Mouse (Mus musculus) liver, embryonic 14.5 days (tissue): Measurements from ENCODE around the gene Zic5. TPM values are rescaled to one million over a fixed set of nuclear protein-coding genes. Genes with fewer than 3 reads are reported as not detected.

Source experiments
- ATAC-seq: fragments of 200-750 bp; cut with Nextera tagmentation; 2 replicates; pipeline ENCODE4 v1.8.0; 2017; ENCODE audit warnings: moderate number of reproducible peaks, mild to moderate bottlenecking, moderate library complexity; ENCODE audit not compliant: insufficient read depth
- DNase-seq, 3 experiments: peaks; one replicate each; pipeline ENCODE4 v3.0.0-alpha.2; 2012 to 2013; ENCODE audit warnings: low read depth in 3 of 3, low spot score in 3 of 3
- H3K27ac ChIP-seq: fragments of 300-500 bp; sonication (generic); 2 replicates; pipeline ENCODE4 v1.5.1; 2014; ENCODE audit warnings: moderate library complexity, mild to moderate bottlenecking, control low read depth, inconsistent platforms
- H3K27me3 ChIP-seq: fragments of 300-500 bp; sonication (generic); 2 replicates; pipeline ENCODE4 v1.6.1; 2014; ENCODE audit warnings: mild to moderate bottlenecking, low read length, moderate library complexity; ENCODE audit not compliant: control insufficient read depth, insufficient read depth
- H3K36me3 ChIP-seq: fragments of 300-500 bp; sonication (generic); replicated peaks from 2 replicates; pipeline ENCODE4 v1.6.1; 2014; ENCODE audit warnings: low read depth; ENCODE audit not compliant: control insufficient read depth, insufficient read depth
- H3K4me1 ChIP-seq, 2 experiments: fragments of 200-500 bp in 1 of 2; fragments of 300-500 bp in 1 of 2; sonication (generic) in 1 of 2; replicated peaks; 2 replicates each; pipeline ENCODE4 v1.6.1; 2012 to 2014; ENCODE audit warnings: antibody characterized with exemption in 1 of 2, inconsistent platforms in 1 of 2, low read length in 1 of 2; ENCODE audit not compliant: control insufficient read depth in 2 of 2, insufficient read depth in 2 of 2
- H3K4me2 ChIP-seq: fragments of 300-500 bp; sonication (generic); 2 replicates; pipeline ENCODE4 v1.6.1; 2014; ENCODE audit warnings: low read depth, mild to moderate bottlenecking, control low read depth, moderate library complexity
- H3K4me3 ChIP-seq, 2 experiments: fragments of 200-500 bp in 1 of 2; fragments of 300-500 bp in 1 of 2; sonication (generic) in 1 of 2; 2 replicates each; pipeline ENCODE4 v1.5.1; 2012 to 2014; ENCODE audit warnings: low read depth in 2 of 2, low read length in 2 of 2, mild to moderate bottlenecking in 2 of 2, control low read depth in 1 of 2, inconsistent platforms in 1 of 2, moderate library complexity in 1 of 2; ENCODE audit not compliant: insufficient read depth in 1 of 2
- H3K9ac ChIP-seq: fragments of 300-500 bp; sonication (generic); replicated peaks from 2 replicates; pipeline ENCODE4 v1.6.1; 2014; ENCODE audit warnings: mild to moderate bottlenecking, control low read depth, moderate library complexity
- H3K9me3 ChIP-seq: fragments of 300-500 bp; sonication (generic); 2 replicates; pipeline ENCODE4 v1.6.1; 2016; ENCODE audit warnings: low read length, mixed read lengths; ENCODE audit not compliant: control insufficient read depth
- CTCF ChIP-seq: IDR thresholded peaks from 2 replicates; pipeline ENCODE4 v1.5.1; 2016; ENCODE audit warnings: antibody characterized with exemption, low read depth, control low read depth
- EP300 ChIP-seq: IDR thresholded peaks from 2 replicates; pipeline ENCODE4 v1.6.1; 2016; ENCODE audit warnings: antibody characterized with exemption, low read depth
- WGBS: fragments of 180-500 bp; shearing (Covaris S2); extraction: QIAGEN DNeasy Blood & Tissue Kit; methylation state at CpG from one replicate; pipeline ENCODE4 v1.1.7; 2014; ENCODE audit not compliant: insufficient replicate concordance; 5-methylcytosine and 5-hydroxymethylcytosine counted together
- polyA plus RNA-seq, 2 experiments: library from polyadenylated mRNA; depleted of rRNA in 1 of 2; stranded (reverse) in 1 of 2; unstranded in 1 of 2; fragments of >200 nt; fragmentation: Nextera tagmentation in 1 of 2; extraction: Ambion mirVana in 1 of 2; gene quantifications; 2 replicates each; pipeline versions ENCODE4 v1.2.1 to v1.2.3; 2012 to 2014

Gene Zic5
- polyA plus RNA-seq, 2 experiments, result not detected

DNA sequence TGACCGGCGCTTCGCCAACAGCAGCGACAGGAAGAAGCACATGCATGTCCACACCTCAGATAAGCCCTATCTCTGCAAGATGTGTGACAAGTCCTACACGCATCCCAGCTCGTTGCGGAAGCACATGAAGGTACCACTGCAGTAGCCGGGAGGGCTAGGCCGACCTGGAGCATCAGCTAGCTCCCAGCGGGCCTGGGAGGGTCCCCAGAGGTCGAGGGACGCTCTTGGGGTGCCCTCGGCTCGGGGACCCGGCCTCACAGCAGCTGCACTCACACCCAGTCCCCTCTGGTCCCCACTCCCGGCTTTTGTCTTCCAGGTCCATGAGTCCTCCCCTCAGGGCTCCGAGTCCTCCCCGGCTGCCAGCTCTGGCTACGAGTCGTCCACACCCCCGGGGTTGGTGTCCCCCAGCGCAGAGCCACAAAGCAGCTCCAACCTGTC, 13.1 kb upstream of the Zic5 start:
- no peak for ATAC-seq

DNA sequence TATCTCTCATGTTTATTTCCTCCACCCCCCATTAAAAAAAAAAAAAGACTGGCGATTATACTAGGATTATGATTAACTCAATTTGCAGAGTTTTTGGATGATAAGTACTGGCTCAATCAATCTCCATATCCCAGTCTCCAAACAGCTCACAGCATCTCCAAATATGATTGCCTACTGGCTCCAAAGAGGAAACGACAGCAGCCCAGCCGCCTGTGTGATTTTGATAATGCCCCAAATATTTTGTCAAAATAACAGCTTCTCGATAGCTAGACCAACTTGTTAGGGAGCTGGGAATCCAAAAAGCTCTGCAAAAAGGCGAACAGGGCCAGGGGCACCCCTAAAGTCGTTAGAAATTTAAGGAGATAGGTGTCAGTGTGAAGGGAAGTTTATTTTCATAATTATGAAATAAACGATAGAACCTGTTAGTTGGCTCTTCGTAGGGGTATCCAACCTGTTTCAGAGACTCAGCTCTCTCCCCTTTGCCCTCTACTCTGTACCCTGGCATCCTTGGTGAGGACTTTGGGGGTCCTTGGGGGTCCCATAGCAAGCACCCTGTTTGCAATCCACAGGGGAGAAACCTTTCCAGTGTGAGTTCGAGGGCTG, 12.6 kb upstream of the Zic5 start:
- H3K4me3 ChIP-seq, result no peak overlapping the region
- H3K9ac ChIP-seq, result no peak overlapping the region
- peaks cover 100% of the 10 kb centered on the region for H3K27me3 ChIP-seq
- no peaks in the 10 kb centered on the region for H3K4me1 ChIP-seq
- H3K27ac ChIP-seq, result no peak overlapping the region
- no peak overlapping the region for H3K4me2 ChIP-seq
- TF ChIP-seq CTCF (no peak), EP300 (no peak)
- no peak for DNase-seq
- no peaks in the 10 kb centered on the region for H3K36me3 ChIP-seq
- WGBS, result 3% methylated on average over 9 of the region's 9 CpGs
- H3K9me3 ChIP-seq, result no peaks in the 10 kb centered on the region
- ATAC-seq, result no peak

More for the DNA sequence above, 13.1 kb upstream of the Zic5 start:
- Histone ChIP-seq H3K4me3 (no peak overlapping the region), H3K27ac (no peak overlapping the region), H3K4me1 (no peaks in the 10 kb centered on the region), H3K27me3 (peaks cover 100% of the 10 kb centered on the region), H3K9me3 (no peaks in the 10 kb centered on the region), H3K36me3 (no peaks in the 10 kb centered on the region), H3K9ac (no peak overlapping the region), H3K4me2 (no peak overlapping the region)
- TF ChIP-seq EP300, result no peak
- TF ChIP-seq CTCF, result no peak
- WGBS, result under 1% methylated on average over 22 of the region's 22 CpGs
- no peak for DNase-seq

DNA sequence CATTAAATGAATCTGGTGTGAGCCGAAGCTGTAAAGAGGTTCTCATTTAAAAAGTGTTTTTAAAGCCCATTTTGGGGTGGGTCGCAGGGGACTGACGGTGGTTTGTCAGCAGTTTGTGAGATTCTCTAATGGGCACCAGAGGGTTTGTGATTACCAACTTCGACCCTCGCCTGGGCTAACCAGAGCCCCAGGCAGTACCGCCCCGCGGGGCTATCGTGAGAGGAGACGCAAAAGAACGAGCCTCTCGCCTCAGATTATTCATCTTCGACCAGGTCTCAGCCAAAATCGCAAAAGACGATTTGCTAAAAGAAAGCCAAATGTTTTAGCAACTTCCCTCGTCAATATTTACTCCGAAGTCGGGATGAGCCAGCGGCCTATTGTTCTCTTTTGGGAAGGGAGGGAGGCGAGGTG, 11.8 kb upstream of the Zic5 start:
- 2% methylated on average over 20 of the region's 20 CpGs for WGBS
- peaks cover 100% of the 10 kb centered on the region for H3K27me3 ChIP-seq

DNA sequence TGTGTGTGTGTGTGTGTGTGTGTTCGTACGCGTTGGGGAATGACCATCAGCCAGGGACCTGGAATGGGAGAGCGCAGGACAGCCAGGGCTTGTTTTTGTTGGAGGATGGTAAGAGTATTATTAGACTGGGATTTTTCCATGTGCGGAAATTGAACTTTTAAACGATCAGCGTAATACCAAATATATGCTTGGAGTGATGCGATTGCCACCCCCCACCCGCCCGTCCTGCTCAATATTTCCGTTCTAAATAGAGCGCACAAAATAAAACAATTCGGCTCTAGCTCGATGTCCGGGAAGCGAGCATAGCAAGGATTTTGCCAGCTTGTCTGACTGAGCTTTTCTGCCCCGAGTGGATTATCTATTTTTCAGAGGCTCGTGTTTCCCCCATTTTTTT, 11.3 kb upstream of the Zic5 start:
- H3K9me3 ChIP-seq, result no peaks in the 10 kb centered on the region
- DNase-seq (no peak), ATAC-seq (no peak)
- 3% methylated on average over 18 of the region's 18 CpGs for WGBS
- no peaks in the 10 kb centered on the region for H3K36me3 ChIP-seq
- H3K4me2 ChIP-seq, result no peak overlapping the region
- no peak for TF ChIP-seq EP300
- TF ChIP-seq CTCF, result no peak
- no peak overlapping the region for H3K9ac ChIP-seq
- H3K4me1 ChIP-seq, result no peaks in the 10 kb centered on the region
- H3K27me3 ChIP-seq, result peaks cover 99% of the 10 kb centered on the region
- no peak overlapping the region for H3K4me3 ChIP-seq
- H3K27ac ChIP-seq, result no peak overlapping the region

More for the DNA sequence above, 11.8 kb upstream of the Zic5 start:
- H3K36me3 ChIP-seq, result no peaks in the 10 kb centered on the region
- no peak for ATAC-seq
- H3K9me3 ChIP-seq, result no peaks in the 10 kb centered on the region
- no peaks in the 10 kb centered on the region for H3K4me1 ChIP-seq
- H3K4me3 ChIP-seq, result no peak overlapping the region
- no peak for DNase-seq
- H3K4me2 ChIP-seq, result no peak overlapping the region
- TF ChIP-seq EP300 (no peak), CTCF (no peak)
- H3K9ac ChIP-seq, result no peak overlapping the region
- no peak overlapping the region for H3K27ac ChIP-seq

DNA sequence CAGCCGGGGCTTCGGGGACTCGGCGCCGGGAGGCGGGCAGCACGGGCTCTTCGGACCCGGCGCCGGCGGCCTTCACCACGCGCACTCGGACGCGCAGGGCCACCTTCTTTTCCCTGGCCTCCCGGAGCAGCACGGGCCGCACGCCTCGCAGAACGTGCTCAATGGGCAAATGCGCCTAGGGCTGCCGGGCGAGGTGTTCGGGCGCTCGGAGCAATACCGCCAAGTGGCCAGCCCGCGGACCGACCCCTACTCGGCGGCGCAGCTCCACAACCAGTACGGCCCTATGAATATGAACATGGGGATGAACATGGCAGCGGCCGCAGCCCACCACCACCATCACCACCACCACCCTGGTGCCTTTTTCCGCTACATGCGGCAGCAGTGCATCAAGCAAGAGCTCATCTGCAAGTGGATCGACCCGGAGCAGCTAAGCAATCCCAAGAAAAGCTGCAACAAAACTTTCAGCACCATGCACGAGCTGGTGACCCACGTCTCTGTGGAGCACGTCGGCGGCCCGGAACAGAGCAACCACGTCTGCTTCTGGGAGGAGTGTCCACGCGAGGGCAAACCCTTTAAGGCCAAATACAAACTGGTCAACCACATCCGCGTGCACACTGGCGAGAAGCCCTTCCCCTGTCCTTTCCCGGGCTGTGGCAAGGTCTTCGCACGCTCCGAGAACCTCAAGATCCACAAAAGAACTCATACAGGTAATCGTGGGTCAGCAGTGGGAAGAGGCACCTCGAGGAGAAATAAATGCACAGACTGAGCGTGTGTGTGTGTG, 10.8 kb upstream of the Zic5 start:
- peak overlapping the region in 1 of 2 experiments; percentile 34; a peak in 1 of 4 replicates for H3K4me3 ChIP-seq
- H3K36me3 ChIP-seq, result no peaks in the 10 kb centered on the region
- TF ChIP-seq CTCF (no peak), EP300 (no peak)
- H3K9ac ChIP-seq, result no peak overlapping the region
- DNase-seq (no peak), ATAC-seq (no peak)
- H3K4me2 ChIP-seq, result peak overlapping the region; percentile 49
- H3K4me1 ChIP-seq, result no peaks in the 10 kb centered on the region
- peaks cover 99% of the 10 kb centered on the region for H3K27me3 ChIP-seq
- WGBS, result 1% methylated on average over 62 of the region's 62 CpGs
- no peaks in the 10 kb centered on the region for H3K9me3 ChIP-seq
- H3K27ac ChIP-seq, result no peak overlapping the region
